Mouse (Mus musculus) kidney, postnatal 10 days (tissue): ENCODE results near the gene Ccnt1.
A peak's percentile ranks its signal among the peaks of the same experiment; 100 is the strongest.
"Not testable (repeated sequence)": the region's sequence is repeated elsewhere in the genome, so short reads cannot be mapped to it uniquely, and the experiment has no call there.

Source experiments
- DNase-seq: peaks from one replicate; pipeline ENCODE4 v3.0.0; 2021; ENCODE audit warnings: mixed read lengths

The Ccnt1 gene

DNA sequence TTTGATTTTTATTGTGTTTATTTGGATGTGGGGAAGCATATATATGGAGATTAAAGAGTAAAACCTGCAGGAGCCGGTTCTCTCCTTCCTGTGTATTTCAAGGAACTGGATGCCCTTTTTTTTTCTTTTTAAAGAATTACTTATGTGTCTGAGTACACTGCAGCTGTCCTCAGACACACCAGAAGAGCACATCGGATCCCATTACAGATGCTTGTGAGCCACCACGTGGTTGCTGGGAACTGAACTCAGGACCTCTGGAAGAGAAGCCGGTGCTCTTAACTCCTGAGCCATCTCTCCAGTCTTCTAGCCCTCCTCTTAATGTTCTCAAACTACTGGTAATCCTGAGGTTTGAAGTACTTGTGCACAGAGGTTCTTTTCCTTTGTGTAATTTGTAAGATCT is 32.8 kb downstream of the Ccnt1 start:
- DNase-seq: no peak

DNA sequence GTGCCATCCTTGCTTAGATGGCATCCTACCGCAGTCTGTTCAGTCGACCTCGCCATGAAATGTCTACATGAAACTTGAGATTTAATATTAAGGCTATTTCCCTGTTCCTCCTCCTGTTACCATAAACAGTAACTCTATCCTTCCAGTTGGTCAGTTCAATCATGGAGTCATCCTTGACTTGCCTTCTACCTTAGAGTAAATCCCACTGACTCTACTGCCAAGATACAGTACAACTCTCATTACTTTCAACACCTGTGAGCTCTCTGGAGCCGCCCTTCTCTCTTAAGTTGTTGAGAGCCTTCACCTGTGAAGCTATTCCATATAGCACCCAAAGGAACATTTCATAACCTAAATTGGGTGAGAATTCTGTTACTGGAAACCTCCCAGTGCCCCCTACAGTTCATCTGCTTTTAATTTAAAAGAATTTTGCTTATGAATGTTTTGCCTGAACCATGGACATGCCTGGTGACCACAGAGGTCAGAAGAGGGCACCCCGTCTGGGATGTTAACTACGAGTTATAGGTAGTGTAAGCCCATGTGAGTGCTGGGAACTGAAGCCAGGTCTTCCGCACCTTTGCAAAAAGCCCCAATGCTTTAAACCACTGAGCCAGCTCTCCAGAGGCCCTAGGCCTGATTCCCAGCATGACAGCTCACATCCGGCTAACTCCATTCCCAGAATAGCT is 33.8 kb downstream of the Ccnt1 start:
- no peak for DNase-seq

DNA sequence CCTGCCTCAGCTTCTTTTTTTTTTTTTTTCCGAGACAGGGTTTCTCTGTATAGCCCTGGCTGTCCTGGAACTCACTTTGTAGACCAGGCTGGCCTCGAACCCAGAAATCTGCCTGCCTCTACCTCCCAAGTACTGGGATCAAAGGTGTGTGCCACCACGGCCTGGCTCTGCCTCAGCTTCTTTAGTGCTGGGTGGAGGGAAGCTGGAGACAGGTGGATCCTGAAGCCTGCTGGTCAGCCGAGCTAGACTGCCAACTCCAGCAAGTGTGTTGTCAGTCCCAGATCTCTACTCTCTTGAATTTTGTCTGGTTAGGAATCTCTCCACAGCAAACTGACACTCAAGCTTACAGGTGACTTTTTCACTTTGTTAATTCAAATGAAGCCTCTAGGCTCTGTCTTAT is 34.8 kb downstream of the Ccnt1 start:
- no peak for DNase-seq

DNA sequence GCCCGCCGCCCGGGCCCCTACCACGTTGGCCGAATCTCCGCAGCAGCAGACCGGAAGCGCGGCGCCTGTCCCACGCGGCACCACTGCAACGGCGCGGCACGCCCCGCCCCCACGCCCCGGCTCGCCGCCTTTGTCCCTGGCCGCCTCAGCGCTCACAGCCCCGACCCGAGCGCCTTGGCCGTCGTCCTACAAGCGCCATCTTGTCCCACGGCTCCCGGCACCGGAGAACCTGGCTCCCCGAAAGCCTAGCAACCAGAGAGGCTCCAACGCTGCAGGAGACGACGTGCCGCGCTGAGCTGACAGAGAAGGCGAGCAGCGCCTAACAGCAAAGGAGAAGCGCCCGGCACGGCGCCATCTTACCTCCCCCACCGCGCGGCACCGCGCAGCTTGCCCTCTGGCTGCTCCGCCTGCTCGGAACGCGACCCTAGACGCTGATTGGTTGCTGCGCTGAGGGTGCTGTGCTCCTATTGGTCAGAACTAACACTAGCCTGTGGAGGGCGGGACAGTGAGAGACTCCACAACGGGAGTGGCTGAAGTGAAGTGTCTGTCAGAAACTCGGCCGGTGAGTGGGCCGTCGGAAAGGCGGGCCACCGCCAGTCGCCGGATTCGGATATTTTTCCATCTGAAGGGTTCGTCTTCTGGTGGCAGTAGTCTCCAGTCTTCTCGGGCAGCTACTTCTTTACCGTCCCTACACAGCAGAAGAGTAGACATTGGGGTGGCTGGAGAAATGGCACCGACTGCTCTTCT is 36.7 kb downstream of the Ccnt1 start, which contains the start of gene Kansl2:
Gene Kansl2, minus strand, starts transcription at position 384 of the 747 bp plus-strand sequence.
- peak; percentile 98 for DNase-seq

DNA sequence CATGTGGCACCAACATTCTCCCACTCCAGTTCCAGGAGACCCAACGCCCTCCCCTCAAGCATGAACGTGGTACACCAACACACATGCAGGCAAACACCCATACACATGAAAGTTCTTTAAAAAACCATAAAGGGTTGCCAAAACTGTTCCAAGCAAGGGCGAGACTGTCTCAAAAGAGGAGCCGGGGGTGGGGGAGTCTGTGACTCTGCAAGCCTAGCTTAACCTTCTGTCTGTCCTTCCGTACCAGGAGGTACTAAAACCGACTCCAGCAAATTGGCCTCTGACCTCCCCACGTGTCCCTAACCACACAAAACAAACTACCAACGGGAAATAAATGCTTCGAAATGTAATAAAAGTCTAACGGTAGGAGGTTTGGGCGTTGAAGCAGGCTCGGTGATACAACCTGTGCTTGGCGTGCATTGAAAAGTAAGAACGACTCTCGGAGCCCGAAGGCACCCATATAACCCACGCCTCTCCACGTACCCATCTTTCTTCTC is 37.6 kb downstream of the Ccnt1 start:
- no peak for DNase-seq

DNA sequence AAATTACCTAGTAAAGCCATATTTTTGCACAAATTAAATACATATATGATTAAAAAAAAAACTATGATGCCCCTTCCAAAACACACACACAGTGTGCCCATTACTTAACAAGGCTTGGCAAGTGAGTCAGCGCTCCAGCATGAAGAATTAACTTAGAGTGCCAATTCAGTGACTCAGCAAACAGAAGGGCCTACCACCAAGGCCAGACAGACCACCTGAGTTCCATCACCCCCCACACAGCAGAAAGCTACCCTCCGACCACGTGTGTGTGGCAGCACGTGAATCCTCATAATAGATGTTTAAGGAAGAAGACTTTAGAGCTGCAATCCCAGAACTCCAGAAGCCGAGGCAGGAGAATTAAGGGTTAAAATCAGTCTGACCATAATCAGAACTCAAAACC is 38.4 kb downstream of the Ccnt1 start:
- DNase-seq: no peak

DNA sequence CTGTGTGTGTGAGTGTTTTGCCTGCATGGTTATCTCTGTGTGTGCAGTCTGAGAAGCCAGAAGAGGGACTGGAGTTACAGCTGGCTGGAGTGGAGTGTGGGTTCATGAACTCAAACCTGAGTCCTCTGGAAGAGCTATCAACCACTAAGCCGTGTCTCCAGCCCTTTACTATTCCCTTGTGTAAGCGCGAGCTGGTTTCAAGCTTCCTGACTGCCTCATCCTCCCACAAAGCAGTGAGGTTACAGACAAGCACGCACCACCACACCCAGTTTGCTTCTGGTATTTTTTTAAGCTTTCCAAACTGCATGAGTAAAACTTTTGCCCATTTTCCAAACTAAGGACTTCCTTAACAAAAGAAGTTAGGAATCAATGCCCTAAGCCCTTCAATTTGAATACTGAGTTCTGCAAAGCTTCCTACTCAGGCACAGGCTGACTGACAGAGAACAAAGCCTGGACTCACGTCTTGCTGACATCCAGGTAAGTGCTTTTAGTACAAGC is 42.6 kb downstream of the Ccnt1 start:
- DNase-seq: no peak

DNA sequence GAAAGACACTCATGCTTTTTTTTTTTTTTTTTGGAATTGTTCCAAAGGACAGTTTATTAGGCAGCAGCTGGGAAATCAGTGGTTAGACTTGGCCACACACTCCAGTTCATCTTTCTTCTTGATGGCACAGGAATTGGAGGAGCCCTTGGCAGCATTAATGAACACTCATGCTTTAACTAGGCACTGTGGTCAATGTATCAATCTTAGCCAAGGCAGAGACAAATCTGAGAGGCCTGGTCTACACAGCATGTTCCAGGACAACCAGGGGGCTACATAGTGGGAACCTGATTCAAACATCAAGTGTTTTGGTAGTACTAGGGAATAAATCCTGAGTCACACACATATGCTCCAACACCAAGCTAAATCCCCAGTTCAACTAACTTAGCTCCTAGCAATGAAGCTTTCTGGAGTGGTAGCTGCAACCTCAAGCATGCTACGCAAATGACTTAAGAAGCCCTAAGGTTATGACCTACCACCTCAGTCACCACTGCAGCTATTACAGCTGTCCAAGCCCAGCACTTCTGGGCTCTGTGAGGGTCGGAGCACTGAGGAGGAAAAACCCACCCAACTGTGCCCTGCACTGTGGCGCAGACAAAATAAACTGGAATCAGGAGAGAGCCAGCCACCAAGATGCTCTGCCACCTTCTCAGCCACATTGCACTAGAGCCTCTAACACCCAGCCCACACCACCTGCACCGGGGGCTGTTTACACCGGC is 43.5 kb downstream of the Ccnt1 start:
- DNase-seq: no peak

DNA sequence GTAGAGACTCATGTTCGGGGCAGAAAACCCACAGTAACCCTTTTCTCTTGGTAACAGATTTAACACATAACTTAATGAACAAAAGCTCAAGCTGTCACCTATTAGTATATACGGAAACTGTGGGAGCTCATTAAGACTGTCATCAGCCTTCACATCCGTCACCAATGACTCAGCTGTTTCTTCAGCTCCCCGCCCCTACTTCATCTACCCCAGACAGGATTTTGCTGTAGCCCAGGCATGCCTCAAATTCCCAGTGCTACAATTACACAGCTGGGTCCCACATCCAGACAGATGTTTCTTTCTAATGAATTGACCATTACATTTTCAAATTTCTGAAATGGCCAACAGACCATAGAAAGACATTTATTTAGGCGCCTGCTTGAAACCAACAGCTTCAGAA is 44.7 kb downstream of the Ccnt1 start:
- no peak for DNase-seq

DNA sequence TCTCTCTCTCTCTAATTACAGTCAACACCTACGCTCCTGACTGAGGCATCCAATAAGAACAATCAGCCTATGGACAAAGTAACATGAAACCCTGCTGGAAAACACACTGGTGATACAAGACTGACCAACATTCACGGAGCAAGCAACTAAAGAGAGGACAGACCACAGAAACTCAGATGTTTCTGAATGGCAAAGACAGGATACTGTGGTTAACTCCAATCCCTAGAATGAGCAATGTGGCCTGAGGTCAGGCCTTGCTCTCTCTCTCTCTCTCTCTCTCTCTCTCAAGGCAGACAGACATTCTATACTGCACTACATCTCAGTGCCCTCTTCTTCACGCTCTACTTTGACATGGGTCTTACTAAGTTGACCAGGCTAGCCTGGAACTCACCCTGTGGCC is 49.5 kb downstream of the Ccnt1 start:
- no peak for DNase-seq

DNA sequence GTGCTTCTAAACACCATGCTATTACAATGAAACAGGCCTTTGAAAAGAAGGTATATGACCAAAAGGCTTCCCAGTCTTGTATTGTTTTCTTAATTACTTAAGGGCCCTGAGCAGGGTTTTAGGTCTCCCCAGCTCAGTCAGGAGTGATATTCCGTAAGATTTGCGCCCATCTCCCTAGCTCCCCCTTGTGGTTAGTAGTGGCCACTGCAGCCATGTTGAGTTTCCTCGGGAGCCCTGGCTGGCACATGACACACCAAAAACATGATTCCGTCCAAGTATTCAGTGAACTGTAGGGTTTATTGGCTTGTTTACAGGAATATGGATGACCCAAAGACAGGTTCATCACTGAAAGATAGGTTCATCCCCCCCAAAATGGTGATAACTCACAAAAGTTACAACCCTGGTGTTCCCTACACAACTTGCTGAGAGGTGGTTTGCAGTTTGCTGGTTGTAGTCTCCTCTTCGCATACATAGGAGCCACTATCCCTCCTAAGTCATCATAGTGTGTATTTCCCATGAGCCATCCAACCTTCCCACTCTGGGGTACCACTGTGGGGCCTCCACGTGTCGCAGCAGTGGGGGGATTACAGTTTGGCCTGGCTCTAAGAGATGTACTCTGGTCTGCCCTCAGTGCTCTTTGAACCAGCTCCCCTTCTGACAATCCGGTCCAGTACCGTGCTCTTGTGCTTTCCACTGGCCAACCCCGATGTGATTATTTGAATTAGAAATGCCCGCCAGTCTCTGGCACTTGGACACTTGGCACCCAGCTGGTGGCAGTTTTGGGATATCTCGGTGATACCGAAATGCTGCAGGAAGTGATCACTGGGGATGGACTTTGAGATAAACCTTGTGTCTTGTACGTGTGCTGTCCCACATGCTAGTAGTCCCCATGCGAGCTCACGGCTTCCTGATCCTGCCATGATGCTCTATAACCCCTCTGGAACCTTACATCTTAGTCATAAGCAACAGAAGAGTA is 53.1 kb downstream of the Ccnt1 start:
- DNase-seq: peak; percentile 73

DNA sequence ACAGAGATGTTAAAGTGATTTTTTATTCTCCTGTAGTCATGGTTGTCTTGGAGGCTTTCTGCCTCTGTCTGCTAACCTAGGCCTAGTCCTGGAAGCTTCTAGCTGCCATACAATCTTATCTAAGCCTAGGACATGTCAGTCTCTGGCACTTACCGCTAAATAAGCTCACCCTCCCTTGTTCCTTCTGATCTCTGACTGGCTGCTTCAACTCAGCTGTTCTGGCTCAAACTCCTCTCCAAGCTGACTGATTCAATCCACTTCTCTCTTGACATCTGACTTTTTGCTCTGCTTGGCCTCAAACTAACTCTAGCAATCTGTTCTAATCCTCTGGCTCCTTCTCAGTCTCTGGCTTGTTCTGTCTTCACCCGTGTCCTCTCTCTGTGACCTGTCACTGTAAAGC is 55.9 kb downstream of the Ccnt1 start:
- not testable (repeated sequence) for DNase-seq

DNA sequence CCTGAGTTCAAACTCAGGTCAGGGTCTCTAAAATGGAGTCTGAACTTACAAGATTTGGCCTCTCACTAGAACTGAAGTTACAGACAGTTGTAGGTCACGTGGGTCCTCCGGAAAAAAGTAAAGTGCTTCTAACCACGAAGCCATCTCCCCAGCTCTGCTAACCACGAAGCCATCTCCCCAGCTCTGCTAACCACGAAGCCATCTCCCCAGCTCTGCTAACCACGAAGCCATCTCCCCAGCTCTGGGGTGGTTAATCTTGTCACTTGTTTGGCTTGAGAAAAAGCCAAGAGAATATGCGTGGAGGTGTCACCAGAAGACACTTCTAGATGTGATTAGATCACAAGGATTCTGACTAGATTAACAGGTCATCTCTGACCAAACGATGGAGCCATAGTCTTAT is 56.6 kb downstream of the Ccnt1 start:
- DNase-seq: no peak

DNA sequence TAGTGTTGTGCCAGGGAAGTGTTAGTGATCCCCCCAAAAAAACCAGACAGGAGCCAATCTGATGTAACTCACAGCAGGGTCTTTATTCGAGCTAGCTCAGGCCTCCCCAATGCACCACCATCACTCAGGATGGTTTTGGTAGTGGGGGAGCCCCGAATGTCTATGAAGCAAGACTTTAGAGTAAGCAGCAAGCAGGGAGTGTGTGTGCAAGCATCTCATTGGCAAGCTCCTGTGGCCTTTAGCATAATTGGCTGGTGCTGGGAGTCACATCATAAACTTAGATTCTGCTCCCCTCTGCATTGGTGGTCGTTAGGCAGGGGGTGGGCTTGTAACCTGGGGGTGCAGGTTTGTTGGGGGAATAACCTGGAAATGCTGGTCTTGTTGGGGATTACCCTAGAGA is 57.0 kb downstream of the Ccnt1 start:
- DNase-seq: not testable (repeated sequence)

DNA sequence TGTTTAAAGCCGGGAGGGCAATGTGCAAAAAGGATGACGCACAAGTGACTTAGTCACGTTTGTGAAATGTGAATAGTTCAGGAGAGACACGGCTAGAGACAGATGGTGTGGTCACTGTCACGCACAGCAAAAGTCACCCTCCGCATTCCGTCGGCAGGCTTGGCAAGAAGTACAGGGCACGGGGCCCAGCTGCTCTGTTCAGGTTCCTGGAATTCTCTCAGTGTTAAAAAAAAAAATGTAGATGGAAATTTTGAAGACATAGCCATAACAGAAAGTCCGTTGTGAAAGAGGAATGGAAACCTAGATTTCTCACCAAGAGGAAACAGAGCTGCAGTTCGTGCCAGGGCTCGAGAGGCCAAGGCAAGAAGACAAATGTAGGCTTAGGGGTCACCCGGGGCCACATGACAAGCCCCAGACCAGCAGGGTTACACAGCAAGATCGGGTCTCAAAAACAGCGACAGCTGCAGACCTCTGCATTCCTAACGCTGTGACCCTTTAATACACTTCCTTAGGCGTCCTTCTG is 57.9 kb downstream of the Ccnt1 start:
- peak; percentile 77 for DNase-seq

DNA sequence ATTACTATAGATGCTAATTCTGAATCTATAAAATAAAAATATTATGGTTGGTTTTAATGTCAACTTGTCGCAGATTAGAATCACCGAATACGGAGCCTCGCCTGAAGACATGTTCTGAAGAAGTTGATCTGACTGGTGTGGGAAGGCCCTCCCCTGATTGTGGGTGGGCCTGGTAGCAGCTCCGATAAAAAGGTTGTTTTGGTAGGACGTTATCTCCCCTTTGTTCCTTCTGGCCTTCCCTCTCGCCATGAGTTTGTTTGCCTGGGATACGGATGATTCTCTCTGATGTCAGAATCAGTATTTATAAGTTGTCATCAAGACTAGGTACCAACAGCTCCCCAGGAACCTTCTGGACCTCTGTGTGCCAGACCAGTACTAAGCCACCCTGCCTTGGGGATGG is 58.5 kb downstream of the Ccnt1 start:
- no peak for DNase-seq

DNA sequence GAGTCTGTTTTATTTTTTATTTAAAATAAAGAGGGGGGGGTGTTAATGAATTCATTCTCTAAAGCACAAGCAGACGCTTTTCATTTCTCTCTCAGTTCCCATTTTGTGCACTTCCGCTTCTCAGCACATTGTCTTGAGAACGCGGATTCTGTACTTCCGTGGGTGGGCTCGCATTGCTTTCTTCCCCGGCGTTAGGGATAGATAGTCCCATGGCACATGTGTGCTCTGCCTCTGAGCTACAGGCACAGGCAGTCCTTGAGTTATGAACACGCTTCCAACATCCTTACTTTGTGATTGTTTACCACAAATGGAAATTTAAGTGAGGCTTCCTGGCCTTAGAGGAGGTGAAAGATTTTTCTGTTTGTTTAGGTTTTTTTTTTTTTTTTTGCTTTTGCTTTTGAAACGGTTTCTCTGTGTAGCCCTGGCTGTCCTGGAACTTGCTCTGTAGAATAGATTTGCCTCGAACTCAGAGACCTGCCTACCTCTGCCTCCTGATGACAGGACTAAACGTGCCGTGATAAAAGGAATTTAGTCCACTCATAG is 59.3 kb downstream of the Ccnt1 start:
- DNase-seq: peak; percentile 37

DNA sequence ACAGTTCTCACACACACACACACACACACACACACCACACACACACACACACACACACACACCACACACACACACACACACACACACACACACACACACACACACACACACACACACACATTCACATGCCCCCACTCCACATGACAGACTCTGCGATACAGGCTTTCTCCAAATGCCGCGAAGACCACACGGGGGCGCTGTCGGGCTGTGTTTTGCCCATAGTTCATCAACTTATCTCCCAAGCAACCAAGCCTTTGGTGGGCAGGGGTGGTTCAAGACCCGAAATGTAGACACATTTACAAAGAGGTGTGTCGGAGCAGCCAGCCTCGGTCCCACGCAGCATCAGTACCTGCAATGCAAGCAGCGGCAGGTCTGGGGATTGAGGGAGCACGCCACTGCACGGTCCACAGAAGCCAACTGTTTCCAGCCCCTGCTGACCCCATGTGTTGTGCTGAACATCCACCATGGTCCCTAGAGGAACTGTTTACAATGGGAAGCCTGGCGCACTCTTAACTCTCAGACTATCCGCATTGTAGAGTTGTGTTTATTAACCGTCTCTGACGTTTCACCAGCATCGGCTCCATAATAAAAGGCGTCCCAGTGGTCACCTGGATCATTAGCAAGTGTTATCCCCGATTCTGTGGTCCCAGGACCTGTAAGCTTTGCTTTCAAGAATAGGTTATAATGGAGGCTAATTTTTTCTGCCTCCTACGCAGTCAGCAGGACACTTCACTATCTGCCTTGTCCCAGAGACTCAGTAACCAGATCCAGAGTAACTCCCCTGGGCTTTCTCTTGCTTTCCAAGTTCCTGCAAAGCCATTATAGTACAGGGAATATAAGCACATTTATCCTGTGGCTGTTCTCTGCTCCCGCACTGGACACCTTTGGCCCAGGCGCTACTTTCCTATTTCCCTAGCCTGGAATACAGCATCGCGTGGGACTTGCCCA is 60.0 kb downstream of the Ccnt1 start:
- peak; percentile 88 for DNase-seq

DNA sequence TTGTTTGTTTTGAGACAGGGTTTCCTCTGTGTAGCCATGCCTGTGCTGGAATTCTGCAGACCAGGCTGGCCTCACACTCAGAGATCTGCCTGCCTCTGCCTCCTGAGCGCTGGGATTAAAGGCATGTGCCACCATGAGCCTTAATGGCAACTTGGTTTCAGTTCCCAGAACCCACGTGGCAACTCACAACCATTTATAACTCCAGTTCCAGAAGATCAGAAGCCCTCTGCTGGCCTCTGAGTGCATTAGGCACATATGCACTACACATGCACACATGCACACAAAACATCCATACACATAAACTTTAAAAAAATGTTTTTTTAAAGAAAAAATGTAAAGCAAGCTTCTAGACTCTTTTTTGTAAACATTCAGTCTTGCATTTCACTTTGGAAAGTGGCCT is 61.3 kb downstream of the Ccnt1 start:
- DNase-seq: no peak

DNA sequence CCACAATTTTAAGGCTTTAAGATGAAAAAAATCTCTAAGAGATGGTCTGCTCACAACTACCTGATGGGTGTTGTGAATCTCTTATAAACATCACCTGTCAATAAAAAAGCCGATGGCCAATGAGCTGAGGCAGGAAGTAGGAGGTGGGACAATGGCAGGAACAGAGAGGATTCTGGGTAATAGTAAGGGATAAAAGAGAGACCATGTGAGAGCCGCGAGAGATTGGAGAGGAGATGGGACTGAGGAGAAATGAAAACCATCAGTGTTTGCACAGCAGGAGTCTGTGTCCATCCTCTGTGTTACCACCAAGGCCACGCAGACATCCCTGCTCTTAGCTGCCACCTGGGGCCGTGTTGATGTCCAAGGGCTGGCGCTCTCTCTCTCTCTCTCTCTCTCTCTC is 63.4 kb downstream of the Ccnt1 start:
- no peak for DNase-seq
